Mouse (Mus musculus) ES-Bruce4 (cell line): ENCODE results near the gene Tmco4.

Experiments used
- CTCF ChIP-seq: IDR thresholded peaks from one replicate; pipeline ENCODE4 v1.8.1; 2011; ENCODE audit warnings: low read depth, low read length
- POLR2A ChIP-seq: IDR thresholded peaks from one replicate; pipeline ENCODE4 v1.8.1; 2011; ENCODE audit warnings: low read length; ENCODE audit not compliant: insufficient read depth

DNA sequence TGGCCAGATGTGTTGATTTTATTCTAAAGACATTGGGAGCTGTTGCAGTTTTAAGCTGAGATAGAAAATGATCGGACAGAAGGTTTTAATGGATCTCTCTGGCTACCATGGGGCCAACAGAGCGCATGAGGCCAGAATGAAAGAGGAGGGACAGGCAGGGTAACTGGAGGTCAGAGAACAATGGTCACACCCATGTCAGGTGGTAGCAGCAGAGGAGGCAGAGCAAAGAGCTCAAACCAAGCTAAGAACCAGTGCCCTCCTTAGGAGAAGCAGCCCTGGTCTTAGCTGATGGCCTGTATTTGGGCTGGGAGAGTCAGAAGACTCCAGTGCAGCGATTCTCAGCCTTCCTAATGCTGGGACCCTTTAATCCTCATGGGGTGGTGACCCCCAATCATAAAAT lies 34.7 kb downstream of the Tmco4 start:
- TF ChIP-seq CTCF (no peak), POLR2A (no peak)
